Mouse (Mus musculus) CH12F3 (cell line): ENCODE results near the gene Rin3.

Source experiments
- in situ Hi-C: fragments of 300-500 bp; cut with MboI; formaldehyde crosslinking; loops from 2 replicates; pipeline ENCODE4 v1.14.3; 2020; ENCODE audit warnings: low sequenced_read_pairs

The Rin3 gene

GRCm38 (mm10) chr12:102366126-102366816, 83.4 kb downstream of the Rin3 start:
- in situ Hi-C loops = no loop called here

DNA sequence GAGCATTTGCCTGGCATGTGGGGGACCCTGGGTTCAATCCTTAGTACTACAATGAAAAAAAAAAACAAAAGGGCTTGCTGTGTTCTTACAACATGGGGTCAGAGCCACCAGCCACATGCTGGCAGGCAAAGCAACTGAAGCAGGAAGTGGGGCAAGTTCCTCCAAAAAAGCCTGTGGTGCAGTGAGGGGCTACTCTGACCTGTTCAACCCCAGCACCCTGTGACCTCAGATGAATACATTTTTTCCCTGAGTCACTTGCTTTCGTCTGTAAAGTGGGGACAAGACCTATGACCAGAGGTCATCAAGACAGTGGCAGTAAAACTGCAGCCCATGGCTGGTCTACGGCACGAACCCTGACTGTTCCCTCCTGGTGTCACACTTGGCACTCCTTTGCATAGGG, 84.2 kb downstream of the Rin3 start:
- in situ Hi-C loops = no loop called here

- in situ Hi-C loops = no loop called here
Observed at GRCm38 (mm10) chr12:102368066-102368465, 85.2 kb downstream of the Rin3 start.

GRCm38 (mm10) chr12:102368556-102368955, 85.7 kb downstream of the Rin3 start:
- in situ Hi-C loops = no loop called here

DNA sequence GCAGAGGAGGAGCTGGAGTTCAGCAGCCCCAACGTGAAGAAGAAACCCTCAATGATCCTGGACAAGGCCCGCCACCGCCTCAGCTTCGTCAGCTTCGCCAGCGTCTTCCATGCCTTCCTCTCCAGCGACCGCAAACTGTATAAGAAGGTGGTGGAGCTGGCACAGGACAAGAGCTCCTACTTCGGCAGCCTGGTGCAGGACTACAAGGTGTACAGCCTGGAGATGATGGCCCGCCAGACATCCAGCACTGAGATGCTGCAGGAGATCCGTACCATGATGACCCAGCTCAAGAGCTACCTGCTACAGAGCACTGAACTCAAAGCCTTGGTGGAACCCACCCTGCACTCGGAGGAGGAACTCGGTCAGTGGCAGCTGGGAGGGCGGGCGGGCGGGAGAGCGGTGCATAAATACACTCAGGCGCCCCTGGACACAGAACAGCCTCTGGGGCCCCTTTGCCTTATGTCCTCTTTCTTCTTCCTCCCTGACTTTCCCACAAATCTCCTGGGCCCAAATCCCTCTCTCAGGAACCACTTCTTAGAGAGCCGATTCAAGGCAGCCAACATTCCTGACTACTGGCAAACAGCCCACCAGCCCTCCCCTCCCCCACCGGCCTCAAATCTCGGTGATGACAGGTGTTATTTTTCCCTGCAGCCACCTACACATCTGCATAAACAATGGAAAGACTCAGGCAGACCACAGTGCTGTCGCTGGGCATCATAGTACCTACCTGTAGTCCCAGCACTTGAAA, 86.8 kb downstream of the Rin3 start:
- in situ Hi-C loops = no loop called here

DNA sequence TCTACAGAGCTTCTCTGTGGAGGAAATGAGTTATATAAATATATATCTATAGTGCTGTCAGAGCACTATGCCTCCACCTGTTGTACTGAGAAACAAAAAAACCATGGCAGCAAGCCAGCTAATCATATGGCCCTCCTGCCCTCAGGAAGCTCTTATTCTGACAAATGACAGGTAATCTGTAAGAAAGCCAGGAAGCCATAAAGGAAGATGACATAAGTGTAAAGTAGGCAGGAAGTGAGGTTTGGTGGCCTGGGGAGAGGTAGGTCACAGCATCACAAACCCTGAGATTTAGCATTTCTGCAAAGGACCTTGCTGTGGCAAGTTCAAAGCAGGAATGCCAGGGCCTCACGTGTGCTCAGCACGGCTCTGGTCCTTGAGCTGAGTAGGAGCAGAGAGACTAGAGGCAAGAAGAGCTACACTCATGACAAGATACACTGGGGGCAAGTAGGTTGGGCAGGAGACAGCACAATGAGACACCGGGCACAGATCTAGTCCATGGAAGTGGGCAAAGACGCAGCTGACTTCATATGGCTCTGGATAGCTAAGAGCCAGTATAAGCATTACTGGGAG, 88.2 kb downstream of the Rin3 start:
- in situ Hi-C loops = no loop called here

GRCm38 (mm10) chr12:102372322-102372721, 89.5 kb downstream of the Rin3 start:
- in situ Hi-C loops = no loop called here

- in situ Hi-C loops = no loop called here
Observed at GRCm38 (mm10) chr12:102382180-102382579, 99.3 kb downstream of the Rin3 start.

GRCm38 (mm10) chr12:102383288-102383687, 100.4 kb downstream of the Rin3 start:
- in situ Hi-C loops = no loop called here

DNA sequence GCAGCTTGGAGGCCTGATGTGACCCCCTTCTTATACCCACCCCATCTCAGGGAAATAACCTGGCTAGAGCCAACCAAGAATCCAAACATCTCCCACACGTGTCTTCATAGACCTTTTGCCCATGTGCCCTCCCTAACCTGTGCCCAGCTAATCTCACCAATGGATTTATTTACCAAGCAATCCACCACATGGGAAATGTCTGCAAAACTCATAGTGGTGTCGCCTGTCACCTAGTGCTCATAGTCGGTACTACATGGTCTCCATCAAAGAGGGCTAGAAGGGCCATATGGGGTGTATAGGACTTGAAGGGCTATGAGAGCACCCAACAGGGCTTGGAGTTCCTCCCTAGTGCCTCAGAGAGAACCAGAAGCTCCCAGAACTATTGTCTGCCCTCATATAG, 102.0 kb downstream of the Rin3 start:
- in situ Hi-C loops = loop anchor here (5.0 kb wide), 1 partner anchor 393 kb away; no protein-coding TSS in a partner anchor

GRCm38 (mm10) chr12:102387219-102387917, 104.5 kb downstream of the Rin3 start:
- in situ Hi-C loops = loop anchor here (5.0 kb wide), 1 partner anchor 395 kb away; no protein-coding TSS in a partner anchor

DNA sequence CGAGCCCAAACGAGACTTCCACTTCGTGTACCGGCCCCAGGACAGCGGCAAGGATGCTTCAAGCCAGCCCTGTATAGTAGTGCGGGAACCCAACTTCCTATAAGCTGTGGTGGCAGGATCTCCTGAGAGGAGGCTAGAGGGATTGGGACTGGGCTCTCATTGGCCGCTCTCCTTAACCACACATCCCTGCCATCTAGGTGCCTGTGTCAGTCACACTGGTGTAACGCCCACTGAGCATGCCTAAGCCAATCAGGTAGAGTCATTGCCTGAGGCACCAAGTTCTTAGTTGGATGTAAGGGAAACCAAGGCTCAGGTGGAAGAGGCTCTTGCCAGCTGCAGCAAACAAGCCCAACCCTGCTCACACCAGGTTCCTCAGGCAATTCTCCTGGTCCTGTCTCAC, 107.2 kb downstream of the Rin3 start:
- in situ Hi-C loops = no loop called here

DNA sequence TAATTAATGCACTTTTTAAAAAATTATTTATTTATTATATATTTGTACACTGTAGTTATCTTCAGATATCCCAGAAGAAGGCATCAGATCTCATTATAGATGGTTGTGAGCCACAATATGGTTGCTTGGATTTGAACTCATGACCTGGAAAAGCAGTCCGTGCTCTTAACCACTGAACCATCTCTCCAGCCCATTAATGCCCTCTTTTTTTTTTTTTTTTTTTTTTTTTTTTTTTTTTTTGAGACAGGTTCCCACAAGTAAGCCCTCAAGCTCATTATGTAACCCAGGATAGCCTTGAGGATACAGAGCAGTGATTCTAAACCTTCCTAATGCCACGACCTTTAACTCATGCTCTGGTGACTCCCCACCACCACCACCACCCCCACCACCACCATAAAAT, 108.3 kb downstream of the Rin3 start:
- in situ Hi-C loops = no loop called here

- in situ Hi-C loops = no loop called here
Observed at GRCm38 (mm10) chr12:102391982-102392381, 109.1 kb downstream of the Rin3 start.

DNA sequence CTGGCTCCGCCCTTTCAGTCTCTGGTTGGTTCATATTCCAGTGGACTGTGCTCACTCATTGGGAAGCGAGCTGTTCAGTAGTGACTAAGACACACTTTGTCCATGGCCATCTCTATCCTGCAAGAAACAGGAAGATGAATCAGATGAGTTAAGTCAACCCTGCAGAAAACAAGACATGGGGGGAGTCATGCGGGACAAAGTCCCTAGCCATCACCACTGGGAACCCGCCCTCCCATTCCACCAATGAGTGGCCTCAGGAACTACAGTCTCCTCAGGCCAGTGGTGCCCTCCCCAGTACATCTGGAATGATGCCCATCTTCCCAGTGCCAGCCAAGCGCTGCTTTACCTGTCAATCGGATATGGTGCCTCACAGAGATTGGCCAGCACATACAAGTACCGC, 111.6 kb downstream of the Rin3 start:
- in situ Hi-C loops = no loop called here

DNA sequence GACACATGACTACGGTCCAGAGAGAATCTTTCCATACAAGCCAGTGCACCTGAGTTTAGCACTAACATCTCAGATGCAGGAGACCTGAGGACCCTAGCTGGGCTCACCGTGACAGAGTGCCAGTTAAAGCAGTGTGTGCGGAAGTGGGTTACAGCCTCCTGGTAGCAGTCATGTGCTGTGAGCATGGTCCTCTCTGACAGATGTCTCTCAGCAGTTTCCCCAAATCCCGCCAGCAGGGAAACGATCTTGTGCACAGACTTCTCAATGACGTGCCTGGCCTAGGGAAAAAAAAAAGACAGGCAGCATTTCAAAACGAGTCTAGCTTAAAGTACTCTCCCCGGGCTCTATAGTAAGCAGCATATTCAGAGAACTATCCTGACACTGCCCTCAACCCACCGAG, 112.7 kb downstream of the Rin3 start:
- in situ Hi-C loops = loop anchor here (5.0 kb wide), 1 partner anchor 72 kb away; the partner anchor contains the start of gene Golga5

- in situ Hi-C loops = loop anchor here (5.0 kb wide), 1 partner anchor 71 kb away; the partner anchor contains the start of gene Golga5
Observed at GRCm38 (mm10) chr12:102395998-102396991, 113.4 kb downstream of the Rin3 start.

DNA sequence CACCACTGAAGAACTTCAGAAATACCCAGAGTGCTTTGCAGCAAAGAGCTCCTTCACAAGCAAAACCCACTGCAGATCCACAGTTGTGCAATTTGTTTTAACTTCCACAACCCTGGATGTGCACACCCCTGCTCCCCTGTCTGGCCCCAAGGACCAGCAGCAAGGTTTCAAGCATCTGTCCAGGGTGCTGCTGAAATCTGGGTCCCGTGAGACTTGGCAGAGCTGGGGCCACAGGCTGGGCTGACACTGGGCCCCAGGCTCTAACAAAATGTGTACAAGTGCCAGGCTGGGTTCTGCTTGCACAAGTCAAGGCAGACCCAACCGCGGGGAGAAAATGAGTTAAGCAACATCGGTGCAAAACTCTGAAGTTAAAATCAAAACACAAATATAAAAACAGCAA, 115.7 kb downstream of the Rin3 start:
- in situ Hi-C loops = loop anchor here (5.0 kb wide), 1 partner anchor 69 kb away; the partner anchor contains the start of gene Golga5

DNA sequence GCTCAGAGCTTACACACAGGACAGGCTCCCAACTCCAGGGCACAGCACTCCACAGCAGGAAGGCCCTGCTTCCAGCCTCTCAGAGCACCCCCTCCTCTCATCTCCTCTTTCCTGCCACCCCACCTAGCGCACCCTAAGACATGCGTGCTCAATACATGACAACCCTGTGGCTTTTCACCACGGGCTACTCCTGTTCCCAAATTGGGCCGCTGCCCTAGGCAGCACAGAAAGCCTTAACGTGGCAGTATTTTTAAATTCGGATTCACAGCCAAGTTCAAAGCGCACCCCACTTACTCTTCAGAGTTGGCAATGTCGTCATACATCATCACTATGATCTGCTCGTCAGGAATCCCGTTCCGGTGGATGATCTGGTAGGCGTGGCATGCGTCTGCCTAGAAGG, 130.3 kb downstream of the Rin3 start:
- in situ Hi-C loops = no loop called here

- in situ Hi-C loops = no loop called here
Observed at GRCm38 (mm10) chr12:102414686-102415085, 131.8 kb downstream of the Rin3 start.
